Mouse (Mus musculus) neural tube, embryonic 11.5 days (tissue): ENCODE data around the gene Slc35f3. TPM values are rescaled to one million over a fixed set of nuclear protein-coding genes. Genes with fewer than 3 reads are reported as not detected.

ENCODE experiments used
- ATAC-seq: fragments of 200-750 bp; cut with Nextera tagmentation; 2 replicates; pipeline ENCODE4 v1.8.0; 2017; ENCODE audit warnings: moderate number of reproducible peaks, mild to moderate bottlenecking, moderate TSS enrichment, moderate library complexity; ENCODE audit not compliant: insufficient read depth, low FRiP score, low TSS enrichment
- DNase-seq: peaks from one replicate; pipeline ENCODE4 v3.0.0-alpha.2; 2015; ENCODE audit warnings: low spot score
- H3K27ac ChIP-seq: fragments of 300-500 bp; sonication (generic); 2 replicates; pipeline ENCODE4 v1.5.1; 2014; ENCODE audit warnings: low read depth, mild to moderate bottlenecking, low read length
- H3K27me3 ChIP-seq: fragments of 300-500 bp; sonication (generic); 2 replicates; pipeline ENCODE4 v1.6.1; 2014; ENCODE audit warnings: mild to moderate bottlenecking, low read length, mixed read lengths; ENCODE audit not compliant: control insufficient read depth, insufficient read depth
- H3K36me3 ChIP-seq: fragments of 300-500 bp; sonication (generic); 2 replicates; pipeline ENCODE4 v1.6.1; 2014; ENCODE audit warnings: mild to moderate bottlenecking, low read length, moderate library complexity, mixed read lengths; ENCODE audit not compliant: control insufficient read depth, insufficient read depth
- H3K4me1 ChIP-seq: fragments of 300-500 bp; sonication (generic); 2 replicates; pipeline ENCODE4 v1.6.1; 2014; ENCODE audit warnings: low read length, mixed read lengths; ENCODE audit not compliant: control insufficient read depth, insufficient read depth
- H3K4me2 ChIP-seq: fragments of 300-500 bp; sonication (generic); 2 replicates; pipeline ENCODE4 v1.6.1; 2014; ENCODE audit warnings: low read depth, mild to moderate bottlenecking, moderate library complexity
- H3K4me3 ChIP-seq: fragments of 300-500 bp; sonication (generic); 2 replicates; pipeline ENCODE4 v1.5.1; 2014; ENCODE audit warnings: low read depth, low read length
- H3K9ac ChIP-seq: fragments of 300-500 bp; sonication (generic); 2 replicates; pipeline ENCODE4 v1.6.1; 2014; ENCODE audit warnings: mild to moderate bottlenecking, low read length
- H3K9me3 ChIP-seq: fragments of 300-500 bp; sonication (generic); 2 replicates; pipeline ENCODE4 v1.6.1; 2016; ENCODE audit warnings: low read length; ENCODE audit not compliant: control insufficient read depth
- WGBS: fragments of 180-500 bp; shearing (Covaris S2); extraction: QIAGEN DNeasy Blood & Tissue Kit; methylation state at CpG from one replicate; pipeline ENCODE4 v1.1.7; 2014; 5-methylcytosine and 5-hydroxymethylcytosine counted together
- polyA plus RNA-seq: library from polyadenylated mRNA; unstranded; fragments of >200 nt; fragmentation: Nextera tagmentation; extraction: Ambion mirVana; gene quantifications from 2 replicates; pipeline ENCODE4 v1.2.1, GENCODE M21; 2014

Gene Slc35f3
- polyA plus RNA-seq, 1 experiment from 2014 or later = 0.09 TPM

DNA sequence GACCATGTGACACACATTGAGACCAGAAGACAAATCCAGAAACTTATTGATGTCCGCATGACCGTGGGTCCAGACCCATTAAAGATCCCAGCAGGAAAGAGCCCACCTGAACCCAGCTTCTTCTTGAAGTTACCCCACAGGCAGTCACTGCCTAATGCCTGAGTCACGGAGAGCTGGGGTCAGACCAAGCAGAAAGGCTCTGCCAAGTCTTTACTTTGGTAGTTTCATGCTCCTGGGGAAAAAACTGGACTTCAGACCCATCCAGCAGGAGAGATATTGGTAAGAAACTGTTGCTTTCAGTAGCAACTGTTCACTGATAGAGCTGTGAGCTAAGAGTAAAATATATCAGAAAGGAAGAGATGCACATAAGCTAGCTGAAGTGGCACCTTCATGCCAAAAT is 73.5 kb downstream of the Slc35f3 start:
- Histone ChIP-seq H3K27ac (no peak overlapping the region), H3K4me3 (no peak overlapping the region), H3K4me1 (no peaks in the 10 kb centered on the region), H3K36me3 (no peaks in the 10 kb centered on the region), H3K27me3 (no peaks in the 10 kb centered on the region), H3K4me2 (no peak overlapping the region), H3K9ac (no peak overlapping the region), H3K9me3 (no peaks in the 10 kb centered on the region)
- DNase-seq (no peak), ATAC-seq (no peak)
- 82% methylated on average over 3 of the region's 3 CpGs for WGBS

DNA sequence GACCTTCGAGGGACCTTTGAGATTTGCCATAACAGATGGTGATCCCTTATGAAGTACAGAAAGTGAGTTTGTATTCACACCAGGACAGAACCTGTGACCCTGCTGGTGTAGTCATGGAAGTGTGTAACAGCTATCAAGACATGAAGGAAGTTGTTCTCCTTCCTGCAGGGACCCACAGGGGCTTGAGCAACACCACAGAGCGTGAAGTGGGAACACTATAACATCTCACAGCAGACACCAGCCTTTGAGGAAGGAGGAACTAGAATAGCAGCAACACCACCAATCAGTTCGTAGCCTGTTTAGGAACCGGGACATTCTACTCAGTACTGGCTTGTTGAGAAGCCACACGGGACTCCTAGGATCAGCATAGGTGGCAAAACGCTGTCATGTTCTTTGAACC is 81.2 kb downstream of the Slc35f3 start:
- Histone ChIP-seq H3K9me3 (no peaks in the 10 kb centered on the region), H3K27me3 (no peaks in the 10 kb centered on the region), H3K36me3 (no peaks in the 10 kb centered on the region), H3K9ac (no peak overlapping the region), H3K27ac (no peak overlapping the region), H3K4me1 (no peaks in the 10 kb centered on the region), H3K4me2 (no peak overlapping the region), H3K4me3 (no peak overlapping the region)
- WGBS = 89% methylated on average over 6 of the region's 6 CpGs
- no peak for ATAC-seq
- DNase-seq = no peak

DNA sequence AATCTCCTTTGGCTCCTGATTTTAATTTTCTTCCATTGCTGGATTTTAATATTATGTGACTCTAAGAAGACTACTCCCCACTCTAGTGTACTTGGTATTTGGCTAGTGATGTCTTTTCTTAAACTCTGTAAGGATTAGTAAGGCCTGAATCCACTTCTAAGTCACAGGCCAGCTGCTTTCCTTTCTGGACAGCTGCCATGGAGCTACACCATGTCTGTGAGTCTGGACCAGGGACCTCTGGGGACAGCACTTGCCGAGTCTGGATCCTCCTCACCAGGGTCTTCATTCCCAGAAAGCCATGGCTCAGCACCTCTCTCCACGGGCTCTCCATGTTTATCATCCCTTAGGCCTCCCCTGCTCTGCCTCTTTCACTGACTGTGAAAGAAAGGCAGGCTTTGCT is 81.8 kb downstream of the Slc35f3 start:
- Histone ChIP-seq H3K27me3 (no peaks in the 10 kb centered on the region), H3K27ac (no peak overlapping the region), H3K9ac (no peak overlapping the region), H3K36me3 (no peaks in the 10 kb centered on the region), H3K4me3 (no peak overlapping the region), H3K4me2 (no peak overlapping the region), H3K9me3 (no peaks in the 10 kb centered on the region), H3K4me1 (no peaks in the 10 kb centered on the region)
- no peak for ATAC-seq
- 74% methylated on average over 2 of the region's 2 CpGs for WGBS
- no peak for DNase-seq

DNA sequence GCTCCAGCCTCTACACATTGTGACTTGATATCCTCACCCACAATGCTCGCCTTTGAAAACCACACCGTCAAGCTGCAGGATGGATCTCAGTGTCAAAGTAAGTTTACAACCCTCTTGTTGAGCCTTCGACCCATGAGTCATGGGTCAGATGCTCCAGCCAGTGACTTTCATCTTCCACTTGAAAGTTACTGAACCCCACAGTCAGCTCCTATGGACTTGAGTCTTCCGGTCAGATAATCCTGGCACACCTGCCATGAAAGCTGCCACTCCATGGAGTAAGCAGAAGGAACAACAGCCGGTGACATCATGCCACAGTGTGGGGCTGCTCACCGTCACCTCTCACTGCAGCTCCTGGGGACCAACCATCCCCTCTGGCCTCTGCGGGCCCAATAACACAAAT is 82.9 kb downstream of the Slc35f3 start:
- Histone ChIP-seq H3K27ac (no peak overlapping the region), H3K4me1 (no peaks in the 10 kb centered on the region), H3K4me2 (no peak overlapping the region), H3K27me3 (no peaks in the 10 kb centered on the region), H3K9ac (no peak overlapping the region), H3K36me3 (no peaks in the 10 kb centered on the region), H3K9me3 (no peaks in the 10 kb centered on the region), H3K4me3 (no peak overlapping the region)
- no peak for ATAC-seq
- 76% methylated on average over 7 of the region's 7 CpGs for WGBS
- no peak for DNase-seq

DNA sequence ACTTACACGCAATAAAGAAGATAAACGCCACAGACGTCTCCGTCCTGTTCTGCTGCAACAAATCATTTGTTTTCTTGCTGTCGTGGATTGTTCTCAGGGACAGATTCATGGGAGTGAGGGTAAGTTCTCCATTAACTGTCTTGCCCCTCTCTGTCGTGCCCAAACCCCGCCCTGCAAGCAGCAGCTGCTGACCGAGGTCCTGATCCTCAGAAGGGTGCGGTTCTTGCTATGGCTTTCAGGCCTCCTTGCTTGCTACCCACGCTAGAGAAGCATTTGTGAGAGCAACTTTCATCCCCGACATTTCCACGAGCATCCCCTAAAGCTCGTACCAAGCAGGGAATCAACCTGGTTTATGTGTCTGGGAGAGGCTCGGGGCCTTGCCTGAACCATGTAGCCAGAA is 83.9 kb downstream of the Slc35f3 start:
- 47% methylated on average over 14 of the region's 14 CpGs for WGBS
- ATAC-seq = no peak
- H3K27me3 ChIP-seq = no peaks in the 10 kb centered on the region

DNA sequence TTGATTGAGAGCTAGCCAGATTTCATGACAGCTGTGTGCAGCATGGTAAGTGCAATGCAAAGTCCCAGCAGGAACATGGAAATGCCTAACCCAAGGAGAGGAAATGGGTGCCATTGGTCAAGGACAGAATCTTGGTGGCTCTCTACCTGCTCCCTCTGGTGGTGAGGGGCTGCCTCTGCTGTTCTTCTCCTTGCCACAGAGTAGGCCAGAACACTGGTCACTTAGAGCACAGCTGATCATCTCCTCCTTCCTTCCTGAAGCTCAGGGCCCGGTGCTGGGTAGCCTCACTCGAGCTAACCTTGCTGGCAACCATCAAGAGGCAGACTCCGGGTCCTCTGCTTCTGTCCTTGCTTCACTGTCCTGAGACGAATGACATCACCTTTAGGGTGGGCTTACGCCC is 84.4 kb downstream of the Slc35f3 start:
- no peak overlapping the region for H3K4me3 ChIP-seq
- H3K27me3 ChIP-seq = no peaks in the 10 kb centered on the region
- WGBS = 64% methylated on average over 5 of the region's 5 CpGs
- H3K4me2 ChIP-seq = no peak overlapping the region
- no peak overlapping the region for H3K9ac ChIP-seq
- H3K9me3 ChIP-seq = no peaks in the 10 kb centered on the region
- no peak overlapping the region for H3K27ac ChIP-seq
- DNase-seq (peak; percentile 55), ATAC-seq (no peak)
- H3K4me1 ChIP-seq = no peaks in the 10 kb centered on the region
- H3K36me3 ChIP-seq = no peaks in the 10 kb centered on the region

More for the DNA sequence above, 83.9 kb downstream of the Slc35f3 start:
- peak; percentile 46 for DNase-seq
- no peaks in the 10 kb centered on the region for H3K4me1 ChIP-seq
- no peak overlapping the region for H3K9ac ChIP-seq
- H3K4me2 ChIP-seq = no peak overlapping the region
- H3K36me3 ChIP-seq = no peaks in the 10 kb centered on the region
- no peak overlapping the region for H3K27ac ChIP-seq
- H3K4me3 ChIP-seq = no peak overlapping the region
- no peaks in the 10 kb centered on the region for H3K9me3 ChIP-seq

DNA sequence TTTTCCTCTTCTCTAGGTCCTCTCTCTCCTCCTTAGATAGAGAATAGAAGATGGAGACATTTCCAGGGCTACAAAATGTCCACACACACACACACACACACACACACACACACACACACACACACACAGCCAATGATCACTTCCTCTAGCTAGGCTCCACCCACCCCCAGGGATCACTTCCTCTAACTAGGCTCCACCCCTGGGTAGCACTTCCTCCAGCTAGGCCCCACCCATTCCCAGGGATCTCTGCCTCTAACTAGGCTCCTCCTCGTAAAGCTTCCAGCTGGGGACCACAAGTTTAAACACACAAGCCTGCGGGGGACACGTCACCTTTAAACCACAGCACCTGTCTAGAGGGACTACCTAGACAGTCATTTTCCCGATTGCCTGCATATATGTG is 89.2 kb downstream of the Slc35f3 start:
- H3K9ac ChIP-seq = no peak overlapping the region
- no peak for ATAC-seq

DNA sequence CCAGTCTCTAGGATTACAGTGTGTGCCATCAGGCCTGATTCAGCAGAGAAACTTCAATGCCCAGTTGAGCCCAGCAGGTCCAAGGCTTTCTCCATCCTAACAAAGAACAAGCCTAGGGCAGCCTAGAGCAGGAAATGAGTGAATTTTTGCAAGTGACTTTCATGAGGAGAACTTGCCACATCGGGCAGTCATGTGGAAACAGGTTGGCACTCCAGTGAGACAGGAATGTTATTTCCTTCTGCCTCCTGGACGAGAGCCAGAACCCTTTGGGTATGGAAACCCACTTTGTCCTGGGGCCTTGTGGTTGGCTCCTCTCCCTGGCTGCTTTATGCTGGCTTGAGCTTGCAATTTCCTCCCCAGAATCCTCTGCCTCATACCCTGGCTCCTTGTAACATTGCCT is 93.2 kb downstream of the Slc35f3 start:
- no peak overlapping the region for H3K4me2 ChIP-seq
- H3K4me1 ChIP-seq = peaks cover 3% of the 10 kb centered on the region; the same call in 1 of the 2 replicates
- no peak overlapping the region for H3K4me3 ChIP-seq
- WGBS = 84% methylated on average over 2 of the region's 2 CpGs
- no peak overlapping the region for H3K27ac ChIP-seq
- no peaks in the 10 kb centered on the region for H3K36me3 ChIP-seq
- ATAC-seq (no peak), DNase-seq (no peak)
- H3K27me3 ChIP-seq = no peaks in the 10 kb centered on the region
- H3K9ac ChIP-seq = no peak overlapping the region
- H3K9me3 ChIP-seq = no peaks in the 10 kb centered on the region

More for the DNA sequence above, 89.2 kb downstream of the Slc35f3 start:
- Histone ChIP-seq H3K9me3 (no peaks in the 10 kb centered on the region), H3K27ac (no peak overlapping the region), H3K36me3 (no peaks in the 10 kb centered on the region), H3K4me3 (no peak overlapping the region), H3K4me2 (no peak overlapping the region), H3K4me1 (no peaks in the 10 kb centered on the region), H3K27me3 (no peaks in the 10 kb centered on the region)
- DNase-seq = no peak
- 90% methylated on average over 4 of the region's 4 CpGs for WGBS

DNA sequence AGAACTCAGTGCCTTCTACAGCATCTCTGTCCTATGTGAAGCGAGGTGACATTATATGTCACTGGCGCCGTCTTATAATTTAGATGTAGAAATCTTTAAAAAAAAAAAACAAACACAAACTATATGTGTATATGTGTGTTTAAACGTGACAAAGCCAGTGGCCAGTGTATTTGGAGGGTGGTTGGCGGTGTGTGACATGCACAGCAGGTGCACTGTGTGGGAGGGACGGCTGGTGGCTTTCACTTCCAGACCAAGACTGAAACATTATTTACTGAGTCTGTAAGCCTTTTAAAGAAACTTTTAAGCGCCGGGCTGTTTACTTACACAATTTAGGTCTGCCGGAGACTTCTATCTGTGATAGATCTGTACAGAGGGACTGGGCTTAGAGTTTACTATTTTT is 97.0 kb downstream of the Slc35f3 start:
- no peaks in the 10 kb centered on the region for H3K27me3 ChIP-seq
- no peaks in the 10 kb centered on the region for H3K9me3 ChIP-seq
- ATAC-seq (no peak), DNase-seq (no peak)
- H3K4me3 ChIP-seq = no peak overlapping the region
- peaks cover 3% of the 10 kb centered on the region; the same call in 1 of the 2 replicates for H3K4me1 ChIP-seq
- WGBS = 74% methylated on average over 9 of the region's 9 CpGs
- H3K9ac ChIP-seq = no peak overlapping the region
- H3K36me3 ChIP-seq = no peaks in the 10 kb centered on the region
- H3K27ac ChIP-seq = no peak overlapping the region
- no peak overlapping the region for H3K4me2 ChIP-seq
